Mouse (Mus musculus) skeletal muscle tissue, adult 2 months (tissue): ENCODE data around the gene Saxo1.

Experiments used
- DNase-seq: peaks from one replicate; pipeline ENCODE4 v3.0.0-alpha.2; 2012; ENCODE audit warnings: low read depth, low spot score

Saxo1 gene

DNA sequence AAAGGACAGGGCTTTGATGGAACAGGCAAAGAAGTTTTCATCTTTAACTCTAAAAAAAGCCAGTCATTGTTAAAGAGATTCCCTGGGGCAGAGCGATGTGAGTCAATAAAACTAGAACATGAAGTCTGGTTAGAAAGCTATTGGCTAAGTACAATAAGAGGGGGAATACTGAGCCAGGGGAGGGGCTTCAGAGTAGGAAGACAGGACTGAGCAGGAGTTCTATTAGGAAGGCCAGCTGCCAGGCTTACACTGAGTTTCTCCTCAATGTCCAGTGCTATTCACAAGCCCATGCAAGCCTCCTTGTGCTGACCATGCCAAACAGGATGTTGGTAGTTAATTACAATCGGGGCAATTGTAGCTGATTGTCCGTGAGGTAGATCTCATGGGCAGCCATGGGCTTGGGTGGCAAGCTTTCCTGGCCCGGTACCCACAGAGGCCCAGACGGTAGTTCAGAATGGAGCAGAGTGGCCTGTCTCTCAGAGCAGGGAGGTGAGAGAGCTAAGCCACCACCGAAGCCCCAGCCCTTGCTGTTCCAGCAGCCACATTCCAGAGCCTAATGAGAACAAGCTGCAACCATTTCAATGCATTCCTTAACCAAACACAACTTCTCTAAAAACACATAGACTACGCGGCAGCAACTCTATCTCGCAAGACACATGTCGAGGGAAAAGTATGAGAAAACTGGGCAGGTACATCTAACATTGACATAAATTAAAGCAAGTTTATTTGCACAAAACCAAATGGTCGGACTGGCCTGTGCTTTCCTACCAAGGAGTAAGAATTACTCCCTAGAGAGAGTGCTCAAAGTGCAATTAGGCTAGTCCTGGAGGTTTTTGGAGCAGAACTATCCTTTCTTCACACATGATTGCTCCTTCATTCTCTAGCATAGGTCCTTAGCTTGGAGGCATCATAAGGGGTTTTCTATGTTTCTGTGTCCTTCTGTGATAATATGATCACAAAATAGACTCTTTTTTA is 30.7 kb downstream of the Saxo1 start:
- DNase-seq = peak; percentile 23

DNA sequence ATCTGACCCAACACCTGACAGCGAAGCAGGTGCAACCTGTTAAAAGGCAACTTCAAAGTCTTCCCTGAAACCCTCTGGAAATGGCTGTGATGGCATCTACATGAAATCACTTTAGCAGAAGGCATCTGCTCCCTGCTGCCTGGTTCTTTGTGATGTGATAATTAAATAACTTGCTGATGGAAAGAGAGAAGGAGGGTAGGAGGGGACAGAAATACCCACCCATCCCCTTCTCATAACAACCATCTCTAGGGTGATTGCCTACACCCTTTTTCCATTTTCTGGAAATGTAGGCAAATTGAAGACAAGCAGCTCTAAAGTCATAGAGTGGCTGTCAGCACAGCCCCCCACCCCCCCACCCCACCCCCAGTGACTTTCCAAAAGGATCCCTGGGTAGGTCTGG is 33.6 kb downstream of the Saxo1 start:
- no peak for DNase-seq

DNA sequence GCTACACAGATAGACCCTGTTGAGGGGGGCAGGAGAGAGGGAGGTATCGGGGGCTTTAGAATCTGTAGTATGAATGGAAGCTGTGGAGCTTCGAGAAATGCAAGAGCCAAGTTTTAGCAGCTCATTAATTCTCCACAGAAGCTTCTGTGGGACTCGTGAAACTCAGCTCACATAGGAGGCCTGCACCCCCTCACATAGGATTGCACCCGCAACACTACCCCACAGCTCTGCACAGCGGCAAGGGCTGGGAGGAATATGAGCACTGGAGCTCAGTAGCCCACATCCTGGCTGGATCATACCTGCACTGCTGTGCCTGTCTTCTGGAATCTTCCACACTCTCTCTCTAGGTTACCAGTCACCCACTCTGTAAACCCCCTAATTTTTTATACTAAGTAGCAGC is 34.4 kb downstream of the Saxo1 start:
- DNase-seq = no peak

DNA sequence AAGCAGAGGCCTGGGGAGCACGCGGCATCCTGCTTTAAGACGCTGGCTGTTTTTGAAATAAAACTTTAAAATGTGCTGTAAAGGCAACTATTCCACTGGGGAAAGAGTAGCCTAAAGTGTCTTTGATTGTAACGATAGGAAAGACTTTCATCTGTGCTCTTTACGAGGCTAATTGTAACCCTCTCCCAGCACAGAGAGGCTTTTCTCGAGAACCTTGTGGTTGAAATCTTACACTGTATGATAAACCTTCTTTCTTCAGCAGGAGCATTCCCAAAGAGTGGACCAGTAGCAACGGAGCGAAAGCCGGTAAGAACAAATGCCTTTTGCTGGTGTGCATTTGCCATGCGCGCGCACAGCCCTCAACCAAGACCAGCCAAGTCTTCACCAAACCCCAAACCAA is 37.4 kb downstream of the Saxo1 start:
- DNase-seq = no peak

DNA sequence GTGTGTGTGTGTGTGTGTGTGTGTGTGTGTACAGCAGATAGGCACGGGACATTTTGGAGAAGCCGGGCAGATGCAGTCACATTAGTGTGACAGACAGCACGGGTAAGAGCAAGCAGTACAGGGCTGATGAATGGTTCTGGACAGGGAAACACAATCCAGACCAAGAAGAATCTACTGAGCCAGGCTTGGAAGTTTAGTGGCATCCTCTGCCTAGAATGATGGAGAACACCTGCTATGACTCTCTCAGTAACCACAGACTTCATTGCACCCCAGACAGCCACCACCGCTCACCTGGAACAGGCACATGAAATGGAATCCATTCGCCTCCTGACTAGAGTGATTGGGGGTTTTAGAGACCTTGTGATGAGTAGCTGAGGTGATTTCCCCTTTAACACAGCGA is 38.2 kb downstream of the Saxo1 start:
- no peak for DNase-seq

DNA sequence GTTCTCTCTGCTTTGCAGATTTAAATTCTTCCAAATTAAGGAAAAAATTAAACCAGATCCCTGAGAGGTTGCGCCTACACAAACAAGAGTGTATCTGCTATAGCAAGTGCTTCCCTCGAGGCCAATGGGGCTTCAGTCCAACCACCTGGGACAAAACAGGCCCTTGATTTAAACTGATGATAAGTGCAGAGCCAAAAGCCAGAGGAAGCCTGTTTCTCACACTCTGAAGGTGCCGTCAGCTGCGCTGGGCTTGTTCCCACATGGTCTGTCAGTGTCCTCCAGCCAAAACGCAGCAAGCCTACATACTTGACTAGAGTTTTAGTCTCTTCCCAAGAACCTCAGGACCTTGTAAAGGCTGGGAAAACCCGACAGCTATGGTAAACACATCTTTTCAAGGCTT is 53.5 kb downstream of the Saxo1 start:
- DNase-seq = peak; percentile 48

DNA sequence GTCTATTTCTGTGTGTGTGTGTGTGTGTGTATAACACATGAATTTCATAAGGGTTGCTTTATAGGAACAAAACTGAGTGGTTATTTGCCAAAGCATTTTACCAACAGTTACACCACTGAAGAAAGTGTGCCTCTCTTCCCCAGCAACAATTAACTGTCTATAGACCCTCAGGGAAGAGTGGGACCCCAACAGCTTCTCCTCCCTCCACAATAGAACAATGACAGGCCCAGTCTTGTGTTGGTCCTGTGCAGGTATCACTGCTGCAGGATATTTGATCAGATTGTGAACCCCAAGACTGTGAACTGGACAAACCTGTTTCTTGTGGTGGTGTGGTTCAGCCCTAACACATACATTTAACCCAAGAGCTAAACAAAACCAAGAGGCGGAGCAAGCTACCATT is 58.6 kb downstream of the Saxo1 start:
- no peak for DNase-seq

DNA sequence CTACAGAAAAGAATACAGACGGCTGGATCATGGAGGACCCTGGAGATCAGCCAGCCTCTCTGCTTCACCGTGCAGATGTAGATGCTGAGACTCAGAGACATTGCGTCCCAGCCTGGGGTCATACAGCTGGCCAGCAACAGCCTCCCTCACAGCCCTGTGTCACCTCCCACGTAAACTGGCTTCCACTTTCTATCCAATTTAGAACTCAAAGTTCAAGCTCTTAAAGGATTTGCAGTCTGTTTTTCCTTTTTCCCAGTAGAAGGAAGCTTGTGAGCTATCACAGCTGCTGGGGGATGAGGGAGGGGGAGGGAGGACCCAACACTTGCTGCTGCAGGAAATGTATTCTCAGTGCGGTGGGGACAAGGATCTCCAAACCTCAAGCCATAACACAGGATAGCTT is 59.4 kb downstream of the Saxo1 start:
- peak; percentile 39 for DNase-seq

DNA sequence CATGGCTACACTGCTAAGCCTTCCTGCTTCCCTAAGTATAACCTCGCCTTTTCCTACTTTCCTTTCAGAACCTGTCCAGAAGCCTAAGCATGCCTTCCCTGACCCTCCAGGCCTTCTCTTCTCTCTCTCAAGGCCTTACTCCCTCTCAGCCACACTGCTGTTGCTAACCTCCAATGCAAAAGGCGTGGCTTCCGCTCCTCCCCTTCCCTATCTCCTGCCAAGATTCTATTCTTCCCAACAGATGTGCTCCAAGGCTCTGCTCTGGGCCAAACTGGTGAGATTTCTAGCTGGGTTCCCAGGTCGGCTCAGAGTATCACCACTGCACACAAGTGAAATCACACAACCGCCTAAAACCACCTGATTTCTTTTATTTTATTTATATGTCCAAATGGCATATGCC is 69.0 kb downstream of the Saxo1 start:
- peak; percentile 25 for DNase-seq

DNA sequence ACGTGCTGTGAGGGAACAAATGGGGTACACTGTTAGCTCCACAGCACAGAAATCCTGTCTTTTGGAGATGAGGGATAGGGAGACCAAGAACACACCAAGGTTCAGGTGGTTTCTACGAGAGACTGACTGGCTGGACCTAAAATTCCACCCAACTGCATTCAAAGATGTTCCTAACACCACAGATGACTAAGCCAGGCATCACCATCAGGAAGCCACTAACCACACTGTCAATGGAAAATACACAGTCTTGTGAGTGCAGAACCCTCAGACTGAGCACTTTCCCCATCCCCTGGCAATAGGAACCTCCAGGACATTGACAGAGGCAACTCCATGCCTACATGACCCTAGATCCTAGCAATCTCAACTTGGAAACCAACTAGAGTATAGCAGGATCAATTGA is 71.2 kb downstream of the Saxo1 start:
- DNase-seq = no peak

DNA sequence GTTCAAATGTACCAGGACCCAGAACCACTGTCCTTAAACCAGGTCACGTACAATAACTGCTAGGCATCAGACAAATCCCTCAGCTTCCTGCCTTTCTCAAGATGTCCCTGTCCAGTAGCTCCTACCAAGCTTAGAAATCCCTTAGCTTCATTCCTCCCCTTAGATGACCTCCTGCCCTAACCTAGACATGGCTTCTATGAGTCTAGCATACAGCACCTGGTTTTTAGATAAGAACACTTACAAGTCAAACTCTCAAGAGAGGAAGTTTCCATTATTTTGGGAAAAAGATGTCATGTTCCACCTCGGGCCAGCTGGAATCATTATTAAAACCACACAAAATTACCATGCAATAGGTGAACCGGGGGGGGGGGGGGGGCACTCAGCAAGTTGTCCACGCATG is 71.6 kb downstream of the Saxo1 start:
- DNase-seq = no peak

DNA sequence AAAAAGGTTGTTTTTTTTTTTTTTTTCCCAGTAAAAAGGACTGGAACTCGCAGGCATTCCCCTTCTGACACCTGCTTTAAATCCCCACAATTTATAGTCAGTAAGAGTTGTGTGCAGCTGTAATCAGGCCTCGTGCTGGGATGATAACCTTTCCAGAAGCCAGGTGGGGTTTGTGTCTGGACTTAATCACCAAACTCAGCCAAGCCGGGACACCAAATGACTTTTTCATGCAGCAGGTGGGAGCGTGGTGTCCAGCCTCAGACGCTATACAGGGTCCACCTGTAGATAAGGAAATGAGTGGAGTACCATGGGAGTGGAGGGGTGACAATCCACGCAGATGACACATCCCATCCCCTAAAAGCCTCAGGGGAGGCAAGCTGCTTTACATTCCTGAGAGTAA is 73.1 kb downstream of the Saxo1 start:
- no peak for DNase-seq

DNA sequence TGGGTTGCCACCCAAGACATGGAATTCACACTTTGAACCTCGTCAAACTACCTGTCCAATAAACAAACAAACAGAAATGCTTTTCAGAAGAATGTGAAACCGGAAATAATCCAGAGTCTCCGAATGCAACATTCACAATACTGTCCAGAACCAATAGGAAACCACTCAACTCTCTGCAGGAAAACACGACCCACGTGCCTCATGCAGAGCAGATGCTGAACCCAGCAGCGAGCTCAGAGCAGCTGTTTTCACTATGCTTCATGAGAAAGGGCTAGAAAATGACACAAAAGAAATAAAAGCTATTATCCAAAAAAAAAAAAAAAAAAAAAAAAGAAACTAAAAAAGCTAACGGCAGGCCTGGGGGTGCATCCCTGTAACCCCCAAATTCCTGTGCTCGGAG is 74.4 kb downstream of the Saxo1 start:
- DNase-seq = no peak

DNA sequence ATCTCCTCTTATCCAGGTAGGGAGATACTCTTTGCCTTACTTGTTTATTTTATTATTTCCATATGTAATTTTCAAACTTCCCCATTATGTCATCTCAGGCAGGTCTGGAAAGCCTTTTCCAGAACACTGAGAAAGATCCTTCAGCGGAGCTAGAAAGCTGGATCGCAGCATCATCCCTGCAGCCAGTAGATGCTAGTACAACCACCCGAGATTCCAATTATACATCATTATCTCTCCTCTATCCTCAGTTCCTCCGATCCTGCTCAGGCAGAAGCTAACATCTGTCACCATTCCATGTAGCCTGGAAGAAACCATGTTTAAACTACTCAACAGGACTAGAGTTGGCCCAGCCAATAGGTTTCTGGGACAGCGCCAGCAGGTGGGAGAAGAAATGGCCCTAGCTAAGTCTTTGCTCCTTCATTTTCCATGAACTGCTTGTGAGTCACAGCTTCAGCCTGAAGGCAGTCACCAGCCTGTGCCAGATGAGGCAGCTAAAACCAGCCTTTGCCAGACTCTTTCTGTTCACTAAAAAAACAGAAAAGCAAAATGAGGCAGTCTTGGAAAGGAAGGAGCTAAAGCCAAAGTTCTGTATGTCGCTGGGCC is 75.0 kb downstream of the Saxo1 start:
- no peak for DNase-seq

DNA sequence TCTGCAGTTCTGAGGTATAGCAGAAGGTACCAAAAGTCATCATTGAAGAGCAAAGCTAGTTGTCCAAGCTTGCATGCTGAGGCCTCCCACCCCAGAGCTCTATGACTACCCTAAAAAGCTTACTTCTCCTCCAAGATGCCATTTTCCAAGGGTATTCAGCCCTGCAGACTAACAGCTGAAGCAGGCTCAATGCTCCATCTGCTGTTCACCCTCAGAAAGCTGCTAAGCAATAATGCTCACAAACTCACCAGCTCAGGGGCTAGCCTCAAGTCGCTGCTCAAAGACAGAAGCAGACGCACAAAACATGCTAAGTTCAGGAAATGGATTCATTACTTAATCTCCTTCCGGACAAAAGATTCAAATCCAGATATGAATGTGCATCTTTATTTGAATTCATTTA is 77.2 kb downstream of the Saxo1 start:
- no peak for DNase-seq

DNA sequence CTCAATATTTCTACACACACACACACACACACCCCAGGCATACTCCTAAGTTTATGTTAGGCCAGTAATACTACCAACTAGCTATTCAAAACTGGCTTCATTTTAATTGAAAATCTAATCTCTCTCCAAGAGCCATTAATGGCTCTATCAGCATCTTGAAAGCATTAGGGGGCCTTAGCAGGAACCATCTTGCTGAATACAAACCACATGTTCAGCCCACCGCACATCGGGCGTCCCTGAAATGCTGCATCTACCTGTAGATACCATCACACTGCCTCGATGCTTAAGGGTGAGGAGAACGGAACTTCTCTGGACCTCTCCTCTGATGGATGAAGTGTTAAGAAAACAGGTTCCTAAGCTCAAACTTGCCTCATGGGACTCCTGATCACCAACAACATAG is 93.3 kb downstream of the Saxo1 start:
- no peak for DNase-seq

DNA sequence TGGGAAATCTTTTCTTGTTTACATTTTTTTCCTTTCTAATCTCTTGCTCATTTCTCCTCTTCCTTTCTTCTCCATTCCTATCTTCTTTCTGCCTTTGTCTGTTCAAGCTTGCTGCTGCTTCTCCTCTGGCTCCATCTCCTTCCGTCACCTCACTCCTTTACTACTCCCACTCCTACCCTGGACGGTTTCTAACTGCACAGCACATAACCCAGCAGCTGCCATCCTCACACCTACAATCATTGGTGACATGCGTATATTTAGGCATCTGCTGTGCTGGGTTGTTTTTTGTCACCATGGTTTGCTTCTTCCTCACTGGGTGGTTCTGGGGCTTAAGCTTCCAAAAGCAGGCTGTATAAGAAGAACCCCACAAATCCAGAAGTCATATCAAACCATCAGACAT is 107.7 kb downstream of the Saxo1 start:
- no peak for DNase-seq

DNA sequence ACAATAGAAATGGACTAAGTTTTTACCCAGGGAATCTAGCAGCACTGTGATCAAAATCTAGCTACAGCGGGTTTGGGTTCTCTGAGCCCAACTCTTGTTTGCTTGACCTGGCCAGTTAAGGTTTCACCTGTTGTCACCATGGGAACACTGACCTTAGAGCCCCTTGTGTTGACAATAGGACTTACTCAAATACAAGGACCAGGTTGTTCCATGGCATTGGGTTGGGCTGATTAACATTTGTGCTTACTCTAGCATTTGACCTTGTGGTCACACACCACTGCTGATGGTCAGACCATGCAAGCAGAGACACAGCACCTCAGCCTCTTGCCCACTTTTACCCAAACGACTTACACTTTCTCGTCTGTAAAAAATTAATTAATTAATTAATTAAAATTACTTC is 121.8 kb downstream of the Saxo1 start:
- no peak for DNase-seq

DNA sequence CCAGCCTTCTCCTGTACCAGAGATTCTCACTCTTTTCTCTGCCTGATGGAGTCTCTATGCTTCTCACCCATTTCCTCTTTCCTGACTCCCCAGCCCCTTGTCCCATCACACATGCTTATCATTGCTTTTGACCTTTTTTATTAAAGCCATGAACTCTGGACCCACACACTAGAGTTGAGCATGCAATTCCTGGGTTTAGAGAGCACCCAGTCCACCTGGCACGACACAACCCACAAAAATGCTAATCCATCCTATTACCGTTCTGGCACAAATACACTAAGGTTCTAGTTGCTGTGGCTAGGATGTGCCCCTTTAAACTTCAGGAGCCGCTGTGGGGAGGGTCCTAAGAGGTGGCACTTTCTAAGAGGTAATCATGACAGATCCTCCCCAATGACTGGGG is 122.5 kb downstream of the Saxo1 start:
- DNase-seq = no peak

DNA sequence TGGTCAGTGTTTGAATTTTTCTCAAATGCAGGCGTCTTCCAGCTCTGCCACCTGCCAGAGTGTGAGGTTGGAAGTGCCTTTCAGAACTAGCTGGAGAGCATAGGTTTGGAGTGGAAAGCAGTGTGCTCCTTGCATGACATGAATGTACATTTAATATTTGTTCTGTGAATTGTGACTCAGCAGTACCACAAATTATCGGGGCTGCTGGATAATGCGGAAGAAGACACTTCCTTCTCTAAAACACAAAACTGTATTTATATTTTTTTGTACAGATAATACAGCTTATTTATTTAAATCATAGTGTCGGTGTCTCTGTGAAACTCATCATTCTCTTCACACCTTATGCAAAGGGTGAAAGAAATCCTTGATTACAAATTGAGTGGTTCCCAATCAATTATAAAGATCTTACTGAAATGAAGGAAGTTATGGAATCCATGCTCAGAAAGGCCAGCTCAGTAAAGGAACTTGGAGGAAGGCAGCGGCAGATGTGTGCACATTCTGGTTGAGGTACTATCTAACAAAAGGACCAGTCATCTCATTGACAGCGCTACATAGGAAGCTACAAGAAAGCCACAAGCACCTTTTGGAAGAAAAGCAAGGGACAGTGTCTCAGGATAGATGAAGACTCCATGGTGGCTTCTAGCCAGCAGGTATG is 129.9 kb downstream of the Saxo1 start:
- no peak for DNase-seq

DNA sequence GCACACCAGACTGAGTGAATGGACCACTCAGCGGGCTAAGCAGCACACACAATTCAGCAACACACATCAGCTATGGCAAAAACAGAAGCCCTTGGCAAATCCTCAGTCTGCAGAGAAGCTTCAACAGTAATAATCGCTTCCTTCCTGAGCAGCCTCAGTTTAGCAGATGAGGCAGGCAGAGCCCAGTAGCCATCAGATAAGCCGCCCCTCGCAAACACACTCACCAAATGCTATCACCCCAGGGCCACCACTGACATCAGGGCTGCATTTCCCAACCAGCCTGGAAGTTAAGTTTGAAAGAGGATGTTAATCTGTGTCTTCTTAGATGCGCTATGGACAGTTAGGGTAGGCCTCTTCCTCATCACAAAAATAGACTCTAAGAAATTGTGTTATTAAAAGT is 130.8 kb downstream of the Saxo1 start:
- no peak for DNase-seq

DNA sequence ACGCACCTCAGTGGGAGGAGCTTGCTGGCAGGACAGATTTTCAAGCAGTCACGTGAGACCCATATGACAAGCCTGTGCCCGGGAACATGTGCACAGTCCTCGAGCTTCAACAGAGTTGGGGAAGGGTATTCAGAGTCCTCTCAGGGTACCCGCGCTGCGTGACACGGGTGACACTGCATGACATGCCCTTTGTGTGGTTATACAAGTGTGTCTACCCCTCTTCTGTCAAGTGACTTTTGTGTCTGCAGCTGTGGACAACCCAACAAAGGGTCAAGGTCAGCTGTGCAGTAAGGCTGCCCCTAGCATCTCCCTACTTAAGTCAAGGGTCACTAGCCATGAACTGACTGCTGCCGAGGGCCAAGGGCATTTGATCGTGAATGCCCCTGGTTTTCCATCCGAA is 131.6 kb downstream of the Saxo1 start:
- DNase-seq = no peak

DNA sequence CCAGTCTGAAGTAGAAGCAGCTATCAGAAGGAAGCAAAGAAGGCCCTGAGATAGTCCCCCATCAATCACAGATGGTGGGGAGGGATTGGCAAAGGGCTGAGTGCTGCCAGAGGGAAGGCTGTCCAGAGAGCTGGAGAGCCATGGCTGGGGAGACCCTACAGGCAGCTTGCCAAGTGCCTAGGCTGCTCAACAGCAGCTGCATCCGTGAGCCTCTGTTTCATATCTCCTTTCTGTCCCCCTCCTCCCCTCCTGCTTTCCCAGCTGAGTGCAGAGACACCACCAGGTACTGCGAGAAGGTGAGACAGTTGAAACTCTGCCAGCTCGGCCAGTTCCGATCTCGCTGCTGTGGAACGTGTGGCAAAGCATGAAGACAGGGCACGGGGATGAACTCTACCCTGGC is 132.5 kb downstream of the Saxo1 start:
- DNase-seq = no peak
